Mouse (Mus musculus) liver, embryonic 11.5 days (tissue): ENCODE measurements around the gene Chd2. TPM values are rescaled to one million over a fixed set of nuclear protein-coding genes. Genes with fewer than 3 reads are reported as not detected.
A peak's percentile ranks its signal among the peaks of the same experiment; 100 is the strongest.

Experiments
- ATAC-seq: fragments of 200-750 bp; cut with Nextera tagmentation; replicated peaks from 2 replicates; pipeline ENCODE4 v1.8.0; 2017; ENCODE audit warnings: moderate number of reproducible peaks, mild to moderate bottlenecking, moderate TSS enrichment, moderate library complexity; ENCODE audit not compliant: low FRiP score
- DNase-seq: peaks from one replicate; pipeline ENCODE4 v3.0.0-alpha.2; 2017; ENCODE audit warnings: low spot score
- H3K27ac ChIP-seq: fragments of 300-500 bp; sonication (generic); 2 replicates; pipeline ENCODE4 v1.5.1; 2014; ENCODE audit warnings: mild to moderate bottlenecking, low read depth, low read length, control low read depth
- H3K27me3 ChIP-seq: fragments of 300-500 bp; sonication (generic); replicated peaks from 2 replicates; pipeline ENCODE4 v1.6.1; 2014; ENCODE audit warnings: low read length, mixed read lengths; ENCODE audit not compliant: control insufficient read depth, insufficient read depth
- H3K36me3 ChIP-seq: fragments of 300-500 bp; sonication (generic); 2 replicates; pipeline ENCODE4 v1.6.1; 2014; ENCODE audit warnings: mild to moderate bottlenecking, low read length, moderate library complexity, mixed read lengths; ENCODE audit not compliant: control insufficient read depth, insufficient read depth
- H3K4me1 ChIP-seq: fragments of 300-500 bp; sonication (generic); replicated peaks from 2 replicates; pipeline ENCODE4 v1.6.1; 2014; ENCODE audit warnings: low read length, mixed read lengths; ENCODE audit not compliant: control insufficient read depth, insufficient read depth
- H3K4me2 ChIP-seq: fragments of 300-500 bp; sonication (generic); 2 replicates; pipeline ENCODE4 v1.6.1; 2014; ENCODE audit warnings: mild to moderate bottlenecking, control low read depth, moderate library complexity
- H3K4me3 ChIP-seq: fragments of 300-500 bp; sonication (generic); 2 replicates; pipeline ENCODE4 v1.5.1; 2014; ENCODE audit warnings: low read depth, low read length, control low read depth
- H3K9ac ChIP-seq: fragments of 300-500 bp; sonication (generic); 2 replicates; pipeline ENCODE4 v1.6.1; 2014; ENCODE audit warnings: low read depth, low read length, control low read depth
- H3K9me3 ChIP-seq: fragments of 300-500 bp; sonication (generic); 2 replicates; pipeline ENCODE4 v1.6.1; 2016; ENCODE audit warnings: low read length, inconsistent platforms, mixed read lengths; ENCODE audit not compliant: control insufficient read depth
- WGBS: fragments of 180-500 bp; shearing (Covaris S2); extraction: QIAGEN DNeasy Blood & Tissue Kit; methylation state at CpG from one replicate; pipeline ENCODE4 v1.1.7; 2014; 5-methylcytosine and 5-hydroxymethylcytosine counted together
- polyA plus RNA-seq: library from polyadenylated mRNA; unstranded; fragments of >200 nt; fragmentation: Nextera tagmentation; extraction: Ambion mirVana; gene quantifications from 2 replicates; pipeline ENCODE4 v1.2.1, GENCODE M21; 2014

The Chd2 gene
- polyA plus RNA-seq, 1 experiment from 2014 or later, result 34.5 TPM

DNA sequence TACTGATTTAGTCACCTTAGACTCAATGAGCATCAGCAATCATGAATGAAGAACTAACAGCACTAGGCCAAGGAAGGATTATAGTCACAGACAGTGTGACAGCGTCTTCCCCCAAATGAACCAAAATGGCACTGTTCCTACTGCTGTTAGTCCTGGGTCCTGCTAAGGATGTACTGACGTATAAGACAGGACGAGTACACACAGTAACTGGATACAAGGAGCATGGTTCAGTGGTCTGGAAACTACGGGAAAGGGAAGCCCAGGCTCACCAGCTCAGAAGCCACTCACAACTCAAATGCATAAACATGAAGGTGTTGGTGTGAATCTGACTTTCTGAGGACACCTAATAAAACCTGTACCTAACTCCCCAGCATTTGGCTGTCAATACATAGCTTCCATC, 27.1 kb downstream of the Chd2 start:
- no peak for ATAC-seq

DNA sequence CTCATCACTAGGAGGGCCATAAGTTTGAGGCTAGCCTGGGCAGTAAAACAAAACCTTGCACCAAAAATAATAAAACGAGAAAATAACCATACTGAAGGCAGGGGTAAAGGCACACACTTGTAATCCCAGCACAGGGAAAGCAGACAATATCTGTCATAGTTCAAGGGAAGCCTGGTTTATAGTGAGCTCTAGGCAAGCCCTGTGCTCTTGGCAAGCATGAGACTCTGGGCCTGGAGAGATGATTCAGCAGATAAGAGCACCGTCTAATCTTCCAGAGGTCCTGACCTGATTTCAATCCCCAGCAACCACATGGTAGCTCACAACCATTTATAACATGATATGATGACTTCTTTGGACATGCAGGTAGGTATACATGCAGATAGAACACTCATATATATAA, 29.2 kb downstream of the Chd2 start:
- no peak overlapping the region for H3K9ac ChIP-seq
- H3K27me3 ChIP-seq, result no peaks in the 10 kb centered on the region
- no peaks in the 10 kb centered on the region for H3K9me3 ChIP-seq
- WGBS, result 62% methylated on average over 2 of the region's 2 CpGs
- H3K36me3 ChIP-seq, result peaks cover 41% of the 10 kb centered on the region
- H3K27ac ChIP-seq, result no peak overlapping the region
- H3K4me3 ChIP-seq, result no peak overlapping the region
- no peak for ATAC-seq
- peaks cover 7% of the 10 kb centered on the region for H3K4me1 ChIP-seq
- no peak for DNase-seq
- H3K4me2 ChIP-seq, result no peak overlapping the region

More for the DNA sequence above, 27.1 kb downstream of the Chd2 start:
- H3K9me3 ChIP-seq, result no peaks in the 10 kb centered on the region
- no peak overlapping the region for H3K4me2 ChIP-seq
- peaks cover 49% of the 10 kb centered on the region for H3K36me3 ChIP-seq
- 90% methylated on average over 4 of the region's 4 CpGs for WGBS
- DNase-seq, result no peak
- H3K27me3 ChIP-seq, result no peaks in the 10 kb centered on the region
- peaks cover 15% of the 10 kb centered on the region for H3K4me1 ChIP-seq
- no peak overlapping the region for H3K9ac ChIP-seq
- H3K27ac ChIP-seq, result no peak overlapping the region
- no peak overlapping the region for H3K4me3 ChIP-seq

DNA sequence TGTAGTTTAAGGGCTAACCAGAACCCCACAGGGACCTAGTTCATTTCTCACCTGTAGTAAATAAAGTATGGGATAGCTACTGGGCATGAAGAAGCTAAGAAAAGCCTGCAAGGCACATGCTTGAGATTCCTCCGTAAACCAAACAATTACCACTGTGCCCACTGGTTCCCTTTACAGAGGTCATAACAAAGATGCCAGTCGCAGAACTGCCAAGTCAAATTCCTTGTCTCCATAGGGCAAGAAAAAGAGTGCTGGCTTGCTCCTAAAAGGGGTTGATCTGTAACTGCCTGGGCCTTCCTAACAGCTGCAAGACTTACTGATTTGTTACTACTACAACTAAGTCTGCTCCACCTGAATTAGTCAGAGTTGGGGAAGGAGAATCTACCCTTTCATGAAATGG, 32.9 kb downstream of the Chd2 start:
- Histone ChIP-seq H3K27me3 (no peaks in the 10 kb centered on the region), H3K4me1 (no peaks in the 10 kb centered on the region), H3K27ac (no peak overlapping the region), H3K36me3 (peaks cover 47% of the 10 kb centered on the region), H3K4me3 (no peak overlapping the region), H3K9ac (no peak overlapping the region), H3K9me3 (no peaks in the 10 kb centered on the region), H3K4me2 (no peak overlapping the region)
- DNase-seq (no peak), ATAC-seq (no peak)
- WGBS, result 93% methylated on average over 2 of the region's 2 CpGs

DNA sequence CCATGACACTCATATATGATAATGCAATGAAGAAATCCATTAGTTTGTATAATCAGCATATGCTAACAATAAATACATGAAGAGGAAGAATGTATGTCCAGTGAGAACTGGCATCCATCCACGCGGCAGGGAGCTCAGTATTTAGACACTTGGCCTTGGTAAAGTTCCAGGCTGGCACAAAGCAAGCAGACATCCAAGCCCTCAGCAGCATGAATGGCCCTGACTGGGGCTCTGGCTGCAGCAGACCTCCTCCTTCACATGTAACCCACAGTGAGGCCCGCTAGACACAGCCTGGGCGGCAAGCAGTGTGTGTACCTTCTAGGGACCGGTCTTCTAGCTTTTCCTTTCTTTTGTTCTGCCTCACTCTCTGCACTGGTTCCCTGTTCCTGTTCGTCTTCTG, 34.1 kb downstream of the Chd2 start:
- Histone ChIP-seq H3K27ac (no peak overlapping the region), H3K9ac (no peak overlapping the region), H3K36me3 (peaks cover 42% of the 10 kb centered on the region), H3K4me2 (no peak overlapping the region), H3K4me1 (no peaks in the 10 kb centered on the region), H3K9me3 (no peaks in the 10 kb centered on the region), H3K4me3 (no peak overlapping the region), H3K27me3 (no peaks in the 10 kb centered on the region)
- WGBS, result 96% methylated on average over 6 of the region's 6 CpGs
- ATAC-seq (no peak), DNase-seq (no peak)

DNA sequence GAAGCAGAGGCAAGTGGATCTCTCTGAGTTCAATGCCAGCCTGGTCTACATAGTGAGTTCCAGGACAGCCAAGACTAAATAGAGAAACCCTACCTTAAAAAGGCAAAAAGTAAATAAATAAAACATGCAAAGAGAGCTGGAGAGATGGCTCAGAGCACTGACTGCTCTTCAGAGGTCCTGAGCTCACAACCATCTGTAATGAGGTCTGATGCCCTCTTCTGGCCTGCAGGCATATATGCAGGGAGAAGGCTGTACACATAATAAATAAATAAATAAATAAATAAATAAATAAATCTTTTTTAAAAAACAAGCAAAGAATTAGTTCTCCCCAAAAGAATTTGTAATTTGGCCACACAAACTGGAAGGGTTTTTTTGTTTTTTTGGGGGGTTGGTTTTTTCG, 34.8 kb downstream of the Chd2 start:
- 90% methylated on average over 1 of the region's 1 CpGs for WGBS

DNA sequence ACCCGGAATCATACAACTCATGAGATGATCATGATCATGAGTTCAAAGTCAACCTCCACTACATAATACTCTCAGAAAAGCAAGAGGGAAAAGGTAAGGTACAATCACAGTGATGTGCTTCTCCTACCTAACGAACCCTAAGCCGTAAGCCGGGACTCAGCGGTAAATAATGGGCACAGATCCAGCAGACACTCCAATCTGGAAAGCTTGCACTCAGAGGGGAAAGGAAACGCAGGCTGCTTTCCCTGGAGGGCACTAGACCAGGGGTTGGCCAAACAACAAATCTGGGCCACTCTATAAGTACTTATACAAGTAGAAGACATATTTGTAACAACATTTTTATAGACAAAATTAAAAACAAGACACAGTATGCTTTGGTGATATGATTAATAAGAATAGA, 36.4 kb downstream of the Chd2 start:
- Histone ChIP-seq H3K27ac (no peak overlapping the region), H3K36me3 (peaks cover 44% of the 10 kb centered on the region), H3K4me2 (no peak overlapping the region), H3K27me3 (no peaks in the 10 kb centered on the region), H3K9me3 (no peaks in the 10 kb centered on the region), H3K4me3 (no peak overlapping the region), H3K4me1 (no peaks in the 10 kb centered on the region), H3K9ac (no peak overlapping the region)
- WGBS, result 96% methylated on average over 6 of the region's 6 CpGs
- DNase-seq, result no peak
- no peak for ATAC-seq

More for the DNA sequence above, 34.8 kb downstream of the Chd2 start:
- Histone ChIP-seq H3K9ac (no peak overlapping the region), H3K4me2 (no peak overlapping the region), H3K27me3 (no peaks in the 10 kb centered on the region), H3K9me3 (no peaks in the 10 kb centered on the region), H3K4me3 (no peak overlapping the region), H3K36me3 (peaks cover 44% of the 10 kb centered on the region), H3K27ac (no peak overlapping the region), H3K4me1 (no peaks in the 10 kb centered on the region)
- no peak for DNase-seq
- ATAC-seq, result 0 out of 2 replicates have a peak, but pooled peaks have one; percentile 31

DNA sequence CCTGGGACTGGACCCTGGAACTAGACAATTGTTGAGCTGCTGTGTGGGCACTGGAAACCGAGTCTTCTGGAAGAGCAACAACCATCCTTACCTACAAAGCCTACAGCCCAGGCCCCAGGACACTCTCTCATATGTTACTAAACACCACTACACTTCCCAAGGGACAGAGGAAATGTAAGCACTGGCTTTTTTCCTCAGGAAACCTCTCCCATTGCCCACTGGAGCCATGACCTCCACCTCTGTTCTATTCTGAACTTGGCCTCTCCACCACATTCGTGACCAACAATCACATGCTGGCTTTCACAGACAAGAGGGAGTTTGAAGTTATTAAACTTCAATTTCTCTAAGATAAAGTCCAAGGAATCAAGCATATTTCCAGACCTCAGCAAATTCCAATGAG, 43.4 kb downstream of the Chd2 start:
- Histone ChIP-seq H3K4me2 (no peak overlapping the region), H3K4me3 (no peak overlapping the region), H3K36me3 (peaks cover 60% of the 10 kb centered on the region), H3K9ac (no peak overlapping the region), H3K9me3 (no peaks in the 10 kb centered on the region), H3K27me3 (no peaks in the 10 kb centered on the region), H3K27ac (no peak overlapping the region), H3K4me1 (no peaks in the 10 kb centered on the region)
- 83% methylated on average over 2 of the region's 2 CpGs for WGBS
- DNase-seq (no peak), ATAC-seq (no peak)

DNA sequence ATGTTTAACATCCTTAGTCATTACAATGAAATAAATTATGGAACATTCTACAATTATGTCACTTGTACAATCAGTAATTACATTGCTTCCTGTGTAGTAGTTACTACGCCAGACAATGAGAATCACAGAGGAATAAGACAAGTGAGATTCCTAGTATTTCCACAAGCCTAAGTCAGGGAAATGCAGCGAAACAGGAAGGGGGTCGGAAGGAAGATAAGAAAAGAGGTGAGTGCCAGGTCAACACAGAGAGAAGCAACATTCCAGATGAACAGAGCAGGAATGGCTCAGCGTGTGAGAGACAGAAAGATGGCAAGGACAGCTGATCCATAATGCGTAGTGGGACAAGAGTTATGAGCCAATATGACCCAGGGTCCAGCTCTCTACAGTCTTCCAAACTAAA, 52.4 kb downstream of the Chd2 start:
- no peaks in the 10 kb centered on the region for H3K27me3 ChIP-seq
- no peak overlapping the region for H3K9ac ChIP-seq
- 65% methylated on average over 5 of the region's 5 CpGs for WGBS
- H3K36me3 ChIP-seq, result peaks cover 59% of the 10 kb centered on the region
- no peaks in the 10 kb centered on the region for H3K4me1 ChIP-seq
- ATAC-seq (no peak; the same call in 1 of the 2 replicates), DNase-seq (no peak)
- H3K9me3 ChIP-seq, result no peaks in the 10 kb centered on the region
- no peak overlapping the region for H3K4me3 ChIP-seq
- no peak overlapping the region for H3K4me2 ChIP-seq
- H3K27ac ChIP-seq, result no peak overlapping the region

DNA sequence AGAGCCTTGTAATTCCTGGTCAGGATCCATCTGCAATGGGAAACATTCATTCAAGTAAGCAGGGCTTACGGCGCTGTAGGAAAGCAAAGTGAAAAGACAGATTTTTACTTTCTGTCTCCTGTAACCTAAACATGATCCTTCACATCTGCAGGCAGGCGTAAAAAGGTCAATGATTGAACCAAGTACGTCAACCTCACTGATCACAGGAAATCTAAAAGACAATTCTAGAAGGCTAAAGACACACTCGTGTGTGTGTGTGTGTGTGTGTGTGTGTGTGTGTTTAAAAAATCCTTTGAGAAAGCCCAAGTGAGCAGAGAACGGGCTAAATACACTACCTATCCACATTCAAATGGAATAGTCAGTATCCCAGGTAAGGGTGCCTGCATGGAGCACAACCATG, 60.5 kb downstream of the Chd2 start:
- Histone ChIP-seq H3K9ac (no peak overlapping the region), H3K4me1 (no peaks in the 10 kb centered on the region), H3K4me3 (no peak overlapping the region), H3K36me3 (peaks cover 48% of the 10 kb centered on the region), H3K9me3 (no peaks in the 10 kb centered on the region), H3K4me2 (no peak overlapping the region), H3K27me3 (no peaks in the 10 kb centered on the region), H3K27ac (no peak overlapping the region)
- ATAC-seq (no peak), DNase-seq (no peak)
- 93% methylated on average over 6 of the region's 6 CpGs for WGBS
